Mouse (Mus musculus): Measurements from ENCODE around the gene Dlk2. TPM values are rescaled to one million over a fixed set of nuclear protein-coding genes. Genes with fewer than 3 reads are reported as not detected.

Gene Dlk2
- total RNA-seq, 2 experiments from 2014 or later: not detected

GRCm38 (mm10) chr17:46277586-46277985 lies 19.6 kb upstream of the Dlk2 start:
- DNase-seq: peak; percentile 57
- intact Hi-C loops (cut with DNase I): no loop called here
- Histone ChIP-seq H3K27ac (peak overlapping the region; percentile 88), H3K4me3 (peak overlapping the region; percentile 13)
- TF ChIP-seq CTCF (IDR thresholded peaks at IDR 0.05): no peak

GRCm38 (mm10) chr17:46278011-46278765 lies 19.0 kb upstream of the Dlk2 start:
- Histone ChIP-seq H3K4me3 (peak overlapping the region; percentile 23; the same call in 1 of the 2 replicates), H3K27ac (peak overlapping the region; percentile 88)
- peak; percentile 31 for DNase-seq
- intact Hi-C loops (cut with DNase I): no loop called here
- no peak for TF ChIP-seq CTCF (IDR thresholded peaks at IDR 0.05)

- TF ChIP-seq CTCF (IDR thresholded peaks at IDR 0.05): no peak
- Histone ChIP-seq H3K4me3 (peak within 1 kb of the TSS; percentile 75), H3K27ac (peak within 1 kb of the TSS; percentile 92)
- intact Hi-C loops (cut with DNase I): no loop called here
- peak; percentile 92 for DNase-seq
Observed at GRCm38 (mm10) chr17:46282483-46283123, 14.6 kb upstream of the Dlk2 start, which contains the start of gene Tjap1. Tjap1 (minus strand) TSS chr17:46283026.

GRCm38 (mm10) chr17:46283140-46283539 lies 14.1 kb upstream of the Dlk2 start:
- no peak for DNase-seq
- Histone ChIP-seq H3K27ac (peak overlapping the region; percentile 92), H3K4me3 (peak overlapping the region; percentile 75)
- no peak for TF ChIP-seq CTCF (IDR thresholded peaks at IDR 0.05)
- intact Hi-C loops (cut with DNase I): no loop called here

GRCm38 (mm10) chr17:46283911-46284310 lies 13.3 kb upstream of the Dlk2 start:
- no peak for TF ChIP-seq CTCF (IDR thresholded peaks at IDR 0.05)
- no peak overlapping the region for H3K4me3 ChIP-seq
- intact Hi-C loops (cut with DNase I): no loop called here
- H3K27ac ChIP-seq: no peak overlapping the region
- no peak for DNase-seq

GRCm38 (mm10) chr17:46284653-46285052 lies 12.6 kb upstream of the Dlk2 start:
- no peak for TF ChIP-seq CTCF (IDR thresholded peaks at IDR 0.05)
- no peak overlapping the region for H3K4me3 ChIP-seq
- H3K27ac ChIP-seq: peak overlapping the region; percentile 40; the same call in 1 of the 2 replicates
- intact Hi-C loops (cut with DNase I): no loop called here
- peak; percentile 27 for DNase-seq

- TF ChIP-seq CTCF (IDR thresholded peaks at IDR 0.05): no peak
- intact Hi-C loops (cut with DNase I): no loop called here
- no peak for DNase-seq
- H3K27ac ChIP-seq: no peak overlapping the region
- no peak overlapping the region for H3K4me3 ChIP-seq
Observed at GRCm38 (mm10) chr17:46285407-46285806, 11.8 kb upstream of the Dlk2 start.

- intact Hi-C loops (cut with DNase I): no loop called here
- no peak for TF ChIP-seq CTCF (IDR thresholded peaks at IDR 0.05)
- Histone ChIP-seq H3K27ac (peak overlapping the region; percentile 67), H3K4me3 (no peak overlapping the region)
- DNase-seq: peak; percentile 62
Observed at GRCm38 (mm10) chr17:46287678-46288095, 9.5 kb upstream of the Dlk2 start.

- no peak for DNase-seq
- TF ChIP-seq CTCF (IDR thresholded peaks at IDR 0.05): no peak
- H3K4me3 ChIP-seq: no peak overlapping the region
- no peak overlapping the region for H3K27ac ChIP-seq
- intact Hi-C loops (cut with DNase I): no loop called here
Observed at GRCm38 (mm10) chr17:46296601-46297000, 620 bp upstream of the Dlk2 start.

- no peak for TF ChIP-seq CTCF (IDR thresholded peaks at IDR 0.05)
- intact Hi-C loops (cut with DNase I): no loop called here
- Histone ChIP-seq H3K4me3 (peak overlapping the region; percentile 78), H3K27ac (no peak overlapping the region)
- DNase-seq: no peak
Observed at GRCm38 (mm10) chr17:46297028-46297363, 225 bp upstream of the Dlk2 start.

- no peak; the same call in none of the 2 replicates for TF ChIP-seq CTCF (IDR thresholded peaks at IDR 0.05)
- DNase-seq: peak; percentile 89
- peak overlapping the region; percentile 6; the same call in 1 of the 2 replicates for H3K27ac ChIP-seq
- intact Hi-C loops (cut with DNase I): loop anchor here (1.0 kb wide), 1 partner anchor 32 kb away; no protein-coding TSS in a partner anchor
- H3K4me3 ChIP-seq: peak overlapping the region; percentile 78
Observed at GRCm38 (mm10) chr17:46298220-46298913, 1.1 kb downstream of the Dlk2 start.

- H3K4me3 ChIP-seq: no peak overlapping the region
- no peak for TF ChIP-seq CTCF (IDR thresholded peaks at IDR 0.05)
- intact Hi-C loops (cut with DNase I): no loop called here
- no peak for DNase-seq
- no peak overlapping the region; the same call in 1 of the 2 replicates for H3K27ac ChIP-seq
Observed at GRCm38 (mm10) chr17:46301892-46302291, 4.7 kb downstream of the Dlk2 start.

- intact Hi-C loops (cut with DNase I): no loop called here
- Histone ChIP-seq H3K4me3 (no peak overlapping the region), H3K27ac (no peak overlapping the region)
- TF ChIP-seq CTCF (IDR thresholded peaks at IDR 0.05): no peak
- DNase-seq: no peak
Observed at GRCm38 (mm10) chr17:46304184-46304583, 7.0 kb downstream of the Dlk2 start.
